In the genomic region with DNA sequence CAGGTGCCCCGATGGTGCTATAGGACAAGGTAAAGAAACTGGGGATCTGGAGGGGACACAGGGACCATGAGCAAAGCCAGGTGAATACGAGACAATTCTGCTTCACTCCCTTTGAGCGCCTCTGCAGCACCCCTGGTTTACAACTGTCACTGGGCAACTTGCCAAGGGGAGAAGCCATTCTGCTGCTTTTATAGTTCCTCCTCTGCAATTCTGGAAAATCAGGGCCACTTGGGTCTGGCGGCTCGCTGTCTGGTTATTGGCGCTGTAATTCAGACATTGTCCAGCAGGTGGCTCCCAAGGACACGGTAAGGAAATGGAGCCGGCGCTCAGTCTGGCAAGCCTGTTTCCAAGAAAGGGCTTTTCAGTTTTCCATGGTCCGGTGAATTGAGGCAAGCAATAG, we compare ENCODE assay signal across 8 mouse cellular contexts. TPM values are rescaled to one million over a fixed set of nuclear protein-coding genes. Genes with fewer than 3 reads are reported as not detected.
DNase-seq lines count a peak whose midpoint lies in the region; ATAC-seq and TF ChIP-seq lines count a peak whose summit lies in the region.

No protein-coding gene starts in this region.

- no peak for TF ChIP-seq EP300 in liver, embryonic 14.5 days (IDR thresholded peaks at IDR 0.05; ENCODE audit: low read depth)

- no peak overlapping the region for H3K27ac ChIP-seq in neural tube, embryonic 15.5 days (replicated peaks)
- H3K27ac ChIP-seq in liver, embryonic 14.5 days = no peak overlapping the region

- no peaks in the 10 kb centered on the region for H3K9me3 ChIP-seq in neural tube, embryonic 15.5 days (replicated peaks)
- H3K9me3 ChIP-seq in liver, embryonic 14.5 days (ENCODE audit: control insufficient read depth, low read length) = no peaks in the 10 kb centered on the region

- no peak overlapping the region for H3K4me3 ChIP-seq in neural tube, embryonic 15.5 days (replicated peaks)
- H3K4me3 ChIP-seq in liver, embryonic 14.5 days (ENCODE audit: insufficient read depth in 1 of 2, low read depth in 2 of 2, low read length in 2 of 2) = no peak overlapping the region

- peaks cover 56% of the 10 kb centered on the region for H3K27me3 ChIP-seq in neural tube, embryonic 15.5 days (replicated peaks)
- peaks cover 50% of the 10 kb centered on the region for H3K27me3 ChIP-seq in liver, embryonic 14.5 days (ENCODE audit: control insufficient read depth, insufficient read depth, low read length)

- no peak overlapping the region; the same call in 1 of the 2 replicates for H3K9ac ChIP-seq in neural tube, embryonic 15.5 days (replicated peaks)
- no peak overlapping the region for H3K9ac ChIP-seq in liver, embryonic 14.5 days (replicated peaks)

- ATAC-seq in neural tube, embryonic 15.5 days (ENCODE audit: low FRiP score) = no peak
- ATAC-seq in liver, embryonic 14.5 days (ENCODE audit: insufficient read depth) = no peak

- no peak overlapping the region for H3K4me2 ChIP-seq in neural tube, embryonic 15.5 days
- no peak overlapping the region for H3K4me2 ChIP-seq in liver, embryonic 14.5 days (ENCODE audit: low read depth)

- peak; percentile 91 for TF ChIP-seq CTCF in liver, embryonic 14.5 days (IDR thresholded peaks at IDR 0.05; ENCODE audit: low read depth)

- WGBS in neural tube, embryonic 15.5 days = 8% methylated on average over 10 of the region's 10 CpGs
- WGBS in liver, embryonic 14.5 days (ENCODE audit: insufficient replicate concordance) = 6% methylated on average over 10 of the region's 10 CpGs

- peaks cover 35% of the 10 kb centered on the region for H3K4me1 ChIP-seq in neural tube, embryonic 15.5 days
- H3K4me1 ChIP-seq in liver, embryonic 14.5 days (replicated peaks; ENCODE audit: control insufficient read depth in 2 of 2, insufficient read depth in 2 of 2, low read length in 1 of 2) = 0 out of 4 replicates have a peak, but pooled peaks cover 0 to 2% of the 10 kb centered on the region in 2 experiments

- peak; percentile 90 for DNase-seq in neural tube, embryonic 10.5 days (ENCODE audit: extremely low spot score, low spot score)
- peak; percentile 95 to 98 for DNase-seq in cerebellum, postnatal 10 days
- peak; percentile 80 to 85 for DNase-seq in gastrocnemius, postnatal 36 days
- DNase-seq in kidney, postnatal 25 days = peak; percentile 82 to 96
- DNase-seq in liver, embryonic 14.5 days (ENCODE audit: low read depth in 3 of 3, low spot score in 3 of 3) = peak; percentile 38 to 47 (median 46)
- DNase-seq in retina, embryonic 14.5 days (ENCODE audit: low spot score) = peak; percentile 96
- DNase-seq in thymus, postnatal 25 days = peak; percentile 81

- intact Hi-C loops in gastrocnemius, postnatal 36 days (cut with DNase I) = loop anchor here (2.0 kb wide), 2 partner anchors 38 to 64 kb away; no protein-coding TSS in a partner anchor

- H3K36me3 ChIP-seq in neural tube, embryonic 15.5 days = no peaks in the 10 kb centered on the region
- no peaks in the 10 kb centered on the region for H3K36me3 ChIP-seq in liver, embryonic 14.5 days (replicated peaks; ENCODE audit: control insufficient read depth, insufficient read depth, low read depth)

RNA-seq across cellular contexts. Expression of a gene that starts 26.5 kb away (rescaled TPM):
- 3.3 and 6.4 TPM in 2 replicates for polyA plus RNA-seq in neural tube, embryonic 15.5 days (2015; fragmentation: Nextera tagmentation; extraction: Ambion mirVana)
- total RNA-seq in gastrocnemius, postnatal 36 days (2021) = 10 to 100 TPM; 51.9 to 54.1 TPM
- 8.3 and 9.6 TPM in 2 replicates for polyA plus RNA-seq in liver, embryonic 14.5 days (2012; rRNA removed)
- 7.9 and 9.1 TPM in 2 replicates for polyA plus RNA-seq in liver, embryonic 14.5 days (2014; fragmentation: Nextera tagmentation; extraction: Ambion mirVana)

RNA-seq across cellular contexts. Expression of a gene that starts 51.9 kb away (rescaled TPM):
- polyA plus RNA-seq in neural tube, embryonic 15.5 days (2015; fragmentation: Nextera tagmentation; extraction: Ambion mirVana) = 0.67 and 0.74 TPM in 2 replicates
- total RNA-seq in gastrocnemius, postnatal 36 days (2021) = 10 to 100 TPM; 32.5 to 36.5 TPM
- 0.25 and 0.31 TPM in 2 replicates for polyA plus RNA-seq in liver, embryonic 14.5 days (2012; rRNA removed)
- polyA plus RNA-seq in liver, embryonic 14.5 days (2014; fragmentation: Nextera tagmentation; extraction: Ambion mirVana) = 0.05 and 0.08 TPM in 2 replicates

Comparison
In these comparisons a context has a peak if more than half of its experiments do, and no peak if none do; other contexts are left out.
1. DNase-seq: peak in every context shown above with its lines; median percentile 96 in cerebellum, postnatal 10 days; 96 in retina, embryonic 14.5 days; 90 in neural tube, embryonic 10.5 days; 89 in kidney, postnatal 25 days; 82 in gastrocnemius, postnatal 36 days; 81 in thymus, postnatal 25 days; 46 in liver, embryonic 14.5 days.